Mouse (Mus musculus): Measurements from ENCODE around the gene Tas2r119. TPM values are rescaled to one million over a fixed set of nuclear protein-coding genes. Genes with fewer than 3 reads are reported as not detected.

Tas2r119 gene
- polyA plus RNA-seq, 1 experiment = not detected

GRCm38 (mm10) chr15:32160281-32160680 is 16.8 kb upstream of the Tas2r119 start:
- Histone ChIP-seq H3K36me3 (ENCODE audit: control insufficient read depth, insufficient read depth, low read length) (no peaks in the 10 kb centered on the region), H3K4me3 (ENCODE audit: low read depth, low read length) (no peak overlapping the region), H3K27me3 (ENCODE audit: control insufficient read depth, insufficient read depth, low read length) (no peaks in the 10 kb centered on the region), H3K27ac (ENCODE audit: insufficient read depth, low read depth, low read length) (no peak overlapping the region), H3K4me1 (ENCODE audit: control insufficient read depth, insufficient read depth, insufficient read length, low read length) (no peaks in the 10 kb centered on the region)
- TF ChIP-seq POLR2A (IDR thresholded peaks at IDR 0.05; ENCODE audit: low read depth, low read length) (no peak), CTCF (IDR thresholded peaks at IDR 0.05; ENCODE audit: extremely low read depth, insufficient read length, insufficient replicate concordance, low read depth, low read length) (no peak)

- Histone ChIP-seq H3K4me1 (ENCODE audit: control insufficient read depth, insufficient read depth, insufficient read length, low read length) (no peaks in the 10 kb centered on the region), H3K36me3 (ENCODE audit: control insufficient read depth, insufficient read depth, low read length) (no peaks in the 10 kb centered on the region), H3K27me3 (ENCODE audit: control insufficient read depth, insufficient read depth, low read length) (no peaks in the 10 kb centered on the region), H3K27ac (ENCODE audit: insufficient read depth, low read depth, low read length) (no peak overlapping the region), H3K4me3 (ENCODE audit: low read depth, low read length) (no peak overlapping the region)
- TF ChIP-seq POLR2A (IDR thresholded peaks at IDR 0.05; ENCODE audit: low read depth, low read length) = no peak
- TF ChIP-seq CTCF (IDR thresholded peaks at IDR 0.05; ENCODE audit: extremely low read depth, insufficient read length, insufficient replicate concordance, low read depth, low read length) = no peak
- 74% methylated on average over 6 of the region's 6 CpGs for WGBS
Observed at GRCm38 (mm10) chr15:32171764-32172163, 5.3 kb upstream of the Tas2r119 start.

GRCm38 (mm10) chr15:32172175-32172987 is 4.7 kb upstream of the Tas2r119 start:
- Histone ChIP-seq H3K36me3 (ENCODE audit: control insufficient read depth, insufficient read depth, low read length) (no peaks in the 10 kb centered on the region), H3K27ac (ENCODE audit: insufficient read depth, low read depth, low read length) (no peak overlapping the region), H3K4me3 (ENCODE audit: low read depth, low read length) (no peak overlapping the region), H3K27me3 (ENCODE audit: control insufficient read depth, insufficient read depth, low read length) (no peaks in the 10 kb centered on the region), H3K4me1 (ENCODE audit: control insufficient read depth, insufficient read depth, insufficient read length, low read length) (no peaks in the 10 kb centered on the region)
- 86% methylated on average over 9 of the region's 9 CpGs for WGBS
- TF ChIP-seq CTCF (IDR thresholded peaks at IDR 0.05; ENCODE audit: extremely low read depth, insufficient read length, insufficient replicate concordance, low read depth, low read length) = no peak
- TF ChIP-seq POLR2A (IDR thresholded peaks at IDR 0.05; ENCODE audit: low read depth, low read length) = no peak

DNA sequence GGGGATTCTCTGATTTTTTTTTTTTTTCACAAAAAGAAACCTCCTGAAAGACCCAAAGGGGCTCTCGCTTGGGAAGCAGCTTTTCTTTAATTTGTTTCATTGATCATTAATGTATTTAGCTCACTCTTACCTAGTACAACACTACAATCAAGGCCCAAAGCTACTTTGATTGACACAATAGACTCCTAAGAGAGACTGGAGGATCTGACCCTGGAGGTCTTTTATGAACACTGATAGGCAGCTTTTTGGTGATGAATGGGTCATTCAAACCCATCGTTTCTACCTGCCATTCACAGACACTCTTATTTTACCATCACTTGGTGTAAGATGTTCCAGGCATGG is 4.1 kb upstream of the Tas2r119 start:
- Histone ChIP-seq H3K36me3 (ENCODE audit: control insufficient read depth, insufficient read depth, low read length) (no peaks in the 10 kb centered on the region), H3K27me3 (ENCODE audit: control insufficient read depth, insufficient read depth, low read length) (no peaks in the 10 kb centered on the region), H3K4me1 (ENCODE audit: control insufficient read depth, insufficient read depth, insufficient read length, low read length) (no peaks in the 10 kb centered on the region), H3K27ac (ENCODE audit: insufficient read depth, low read depth, low read length) (no peak overlapping the region), H3K4me3 (ENCODE audit: low read depth, low read length) (no peak overlapping the region)
- 81% methylated on average over 2 of the region's 2 CpGs for WGBS
- no peak for TF ChIP-seq POLR2A (IDR thresholded peaks at IDR 0.05; ENCODE audit: low read depth, low read length)
- TF ChIP-seq CTCF (IDR thresholded peaks at IDR 0.05; ENCODE audit: extremely low read depth, insufficient read length, insufficient replicate concordance, low read depth, low read length) = no peak

DNA sequence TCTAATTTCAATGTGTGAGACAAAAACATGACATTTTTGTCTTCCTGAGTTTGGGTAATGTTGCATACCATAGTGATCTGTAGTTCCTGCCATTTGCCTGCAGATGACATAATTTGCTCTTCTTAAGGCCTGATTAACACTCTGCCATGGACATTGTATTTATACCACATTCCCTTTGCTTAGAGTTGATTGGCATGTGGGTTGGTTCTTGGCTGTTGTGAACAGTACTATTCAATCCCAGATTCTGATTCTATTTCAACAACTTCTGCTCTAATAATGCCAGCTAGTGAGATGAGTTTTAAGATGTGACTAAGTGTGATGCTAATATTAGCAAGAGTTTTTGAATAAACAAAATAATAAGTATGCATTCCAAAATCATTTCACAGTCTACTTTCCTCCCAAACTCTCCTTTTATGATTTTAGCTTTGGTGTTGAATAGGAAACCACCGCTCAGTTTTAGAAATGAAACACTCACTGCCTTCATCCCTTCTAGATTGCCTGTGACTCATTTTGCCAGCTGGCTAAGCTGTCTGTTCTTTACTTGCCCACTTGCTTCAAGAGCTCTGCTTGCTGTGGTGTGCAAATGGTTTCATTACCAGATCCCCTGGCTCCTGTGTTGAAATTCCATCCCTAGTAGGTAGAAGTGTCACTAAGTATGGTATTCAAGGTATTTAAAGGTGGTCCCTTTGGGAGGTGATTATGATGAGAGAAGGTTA is 3.1 kb downstream of the Tas2r119 start:
- no peak overlapping the region for H3K27ac ChIP-seq (ENCODE audit: insufficient read depth, low read depth, low read length)
- TF ChIP-seq CTCF (IDR thresholded peaks at IDR 0.05; ENCODE audit: extremely low read depth, insufficient read length, insufficient replicate concordance, low read depth, low read length) = no peak
- TF ChIP-seq POLR2A (IDR thresholded peaks at IDR 0.05; ENCODE audit: low read depth, low read length) = no peak
- no peak overlapping the region for H3K4me3 ChIP-seq (ENCODE audit: low read depth, low read length)
- H3K4me1 ChIP-seq (ENCODE audit: control insufficient read depth, insufficient read depth, insufficient read length, low read length) = no peaks in the 10 kb centered on the region
- no peaks in the 10 kb centered on the region for H3K36me3 ChIP-seq (ENCODE audit: control insufficient read depth, insufficient read depth, low read length)
- H3K27me3 ChIP-seq (ENCODE audit: control insufficient read depth, insufficient read depth, low read length) = no peaks in the 10 kb centered on the region
- 91% methylated on average over 1 of the region's 1 CpGs for WGBS

DNA sequence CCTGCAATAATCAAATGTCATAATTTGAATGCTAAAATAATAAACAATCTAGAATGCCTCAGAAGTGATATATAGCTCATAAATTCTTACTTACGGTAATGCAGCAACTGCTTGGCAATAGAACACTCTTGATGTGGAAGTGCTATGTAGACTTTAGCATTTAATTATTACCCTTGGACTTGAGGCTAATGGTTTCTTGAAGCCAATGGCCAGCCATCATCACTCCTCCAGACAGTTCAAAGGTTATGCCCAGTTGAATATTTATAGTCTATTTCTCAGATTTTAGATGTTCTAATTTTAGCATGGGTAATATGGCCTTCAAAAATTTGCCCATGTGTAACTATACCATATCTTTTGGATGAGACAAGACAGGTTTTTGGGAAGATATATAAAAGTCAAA is 4.9 kb downstream of the Tas2r119 start:
- 48% methylated on average over 1 of the region's 1 CpGs for WGBS
- H3K27me3 ChIP-seq (ENCODE audit: control insufficient read depth, insufficient read depth, low read length) = no peaks in the 10 kb centered on the region
- H3K4me1 ChIP-seq (ENCODE audit: control insufficient read depth, insufficient read depth, insufficient read length, low read length) = no peaks in the 10 kb centered on the region
- no peak overlapping the region for H3K27ac ChIP-seq (ENCODE audit: insufficient read depth, low read depth, low read length)
- no peak for TF ChIP-seq CTCF (IDR thresholded peaks at IDR 0.05; ENCODE audit: extremely low read depth, insufficient read length, insufficient replicate concordance, low read depth, low read length)
- no peak for TF ChIP-seq POLR2A (IDR thresholded peaks at IDR 0.05; ENCODE audit: low read depth, low read length)
- no peaks in the 10 kb centered on the region for H3K36me3 ChIP-seq (ENCODE audit: control insufficient read depth, insufficient read depth, low read length)
- no peak overlapping the region for H3K4me3 ChIP-seq (ENCODE audit: low read depth, low read length)

GRCm38 (mm10) chr15:32184964-32185363 is 7.9 kb downstream of the Tas2r119 start:
- Histone ChIP-seq H3K27me3 (ENCODE audit: control insufficient read depth, insufficient read depth, low read length) (no peaks in the 10 kb centered on the region), H3K4me3 (ENCODE audit: low read depth, low read length) (no peak overlapping the region), H3K36me3 (ENCODE audit: control insufficient read depth, insufficient read depth, low read length) (no peaks in the 10 kb centered on the region), H3K27ac (ENCODE audit: insufficient read depth, low read depth, low read length) (no peak overlapping the region), H3K4me1 (ENCODE audit: control insufficient read depth, insufficient read depth, insufficient read length, low read length) (peaks cover 7% of the 10 kb centered on the region; the same call in 1 of the 2 replicates)
- no peak for TF ChIP-seq CTCF (IDR thresholded peaks at IDR 0.05; ENCODE audit: extremely low read depth, insufficient read length, insufficient replicate concordance, low read depth, low read length)
- no peak for TF ChIP-seq POLR2A (IDR thresholded peaks at IDR 0.05; ENCODE audit: low read depth, low read length)
